Mouse (Mus musculus): ENCODE measurements at regions not wholly inside any gene's neighbourhood (a gene's known extent, or its start where the extent isn't known, plus 50 kb on each side); places are given as distances from the start of the nearest gene placed in this dataset.
"Not testable (repeated sequence)": the region's sequence is repeated elsewhere in the genome, so short reads cannot be mapped to it uniquely, and the experiment has no call there.

DNA sequence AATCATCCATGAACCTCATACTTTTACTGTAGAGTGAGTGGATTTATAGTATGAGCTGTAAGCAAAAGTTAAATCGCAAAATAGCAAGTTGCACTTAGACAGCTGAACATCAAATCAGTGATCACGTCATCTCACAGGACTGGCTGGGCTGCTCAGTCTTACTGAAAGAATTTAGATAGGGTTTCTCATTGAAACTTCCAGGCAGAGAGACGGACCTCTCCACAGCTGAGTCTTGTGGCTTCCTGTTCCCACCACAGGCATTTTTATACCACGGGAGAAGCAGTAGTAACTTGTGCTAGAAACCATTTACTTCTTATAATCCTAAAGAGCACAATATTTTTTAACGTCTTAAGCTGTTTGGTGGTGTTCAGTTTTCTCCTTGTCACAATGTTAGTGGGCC, 369.5 kb downstream of the Tlr4 start:
- Histone ChIP-seq H3K27ac (ENCODE audit: insufficient read depth, low read length) (no peak overlapping the region), H3K4me1 (ENCODE audit: control insufficient read depth, insufficient read depth, insufficient read length) (no peaks in the 10 kb centered on the region), H3K4me3 (ENCODE audit: extremely low read depth, insufficient read depth, insufficient read length) (no peak overlapping the region), H3K27me3 (ENCODE audit: control insufficient read depth, insufficient read depth, low read length) (no peaks in the 10 kb centered on the region), H3K36me3 (ENCODE audit: control insufficient read depth, insufficient read depth, low read length) (no peaks in the 10 kb centered on the region)
- no peak for TF ChIP-seq CTCF (IDR thresholded peaks at IDR 0.05; ENCODE audit: extremely low read depth, insufficient read depth, insufficient read length, insufficient replicate concordance)
- no peak for TF ChIP-seq POLR2A (IDR thresholded peaks at IDR 0.05; ENCODE audit: low read depth, low read length)
- WGBS: 15% methylated on average over 5 of the region's 5 CpGs
- no peak for DNase-seq (ENCODE audit: low read depth in 1 of 2, low spot score in 2 of 2)

GRCm38 (mm10) chr4:67208406-67208805, 381.0 kb downstream of the Tlr4 start:
- H3K36me3 ChIP-seq (ENCODE audit: control insufficient read depth, insufficient read depth, low read length): not testable (repeated sequence)

GRCm38 (mm10) chr4:67213363-67213762, 386.0 kb downstream of the Tlr4 start:
- 63% methylated on average over 1 of the region's 1 CpGs for WGBS
- H3K27me3 ChIP-seq (ENCODE audit: control insufficient read depth, insufficient read depth, low read length): no peaks in the 10 kb centered on the region
- H3K27ac ChIP-seq (ENCODE audit: insufficient read depth, low read length): no peak overlapping the region
- H3K4me3 ChIP-seq (ENCODE audit: extremely low read depth, insufficient read depth, insufficient read length): no peak overlapping the region
- TF ChIP-seq CTCF (IDR thresholded peaks at IDR 0.05; ENCODE audit: extremely low read depth, insufficient read depth, insufficient read length, insufficient replicate concordance): no peak
- TF ChIP-seq POLR2A (IDR thresholded peaks at IDR 0.05; ENCODE audit: low read depth, low read length): no peak
- DNase-seq (ENCODE audit: low read depth in 1 of 2, low spot score in 2 of 2): no peak
- no peaks in the 10 kb centered on the region for H3K4me1 ChIP-seq (ENCODE audit: control insufficient read depth, insufficient read depth, insufficient read length)
- H3K36me3 ChIP-seq (ENCODE audit: control insufficient read depth, insufficient read depth, low read length): no peaks in the 10 kb centered on the region

More at GRCm38 (mm10) chr4:67208406-67208805, 381.0 kb downstream of the Tlr4 start:
- H3K27ac ChIP-seq (ENCODE audit: insufficient read depth, low read length); H3K4me1 ChIP-seq (ENCODE audit: control insufficient read depth, insufficient read depth, insufficient read length); H3K27me3 ChIP-seq (ENCODE audit: control insufficient read depth, insufficient read depth, low read length); H3K4me3 ChIP-seq (ENCODE audit: extremely low read depth, insufficient read depth, insufficient read length): not testable (repeated sequence)
- DNase-seq (ENCODE audit: low read depth in 1 of 2, low spot score in 2 of 2): peak in 1 of 2 experiments; percentile 64

- Histone ChIP-seq H3K36me3 (ENCODE audit: control insufficient read depth, insufficient read depth, low read length) (no peaks in the 10 kb centered on the region), H3K27me3 (ENCODE audit: control insufficient read depth, insufficient read depth, low read length) (no peaks in the 10 kb centered on the region), H3K4me3 (ENCODE audit: extremely low read depth, insufficient read depth, insufficient read length) (no peak overlapping the region), H3K27ac (ENCODE audit: insufficient read depth, low read length) (no peak overlapping the region), H3K4me1 (ENCODE audit: control insufficient read depth, insufficient read depth, insufficient read length) (no peaks in the 10 kb centered on the region)
- no peak for DNase-seq (ENCODE audit: low read depth in 1 of 2, low spot score in 2 of 2)
- TF ChIP-seq POLR2A (IDR thresholded peaks at IDR 0.05; ENCODE audit: low read depth, low read length) (no peak), CTCF (IDR thresholded peaks at IDR 0.05; ENCODE audit: extremely low read depth, insufficient read depth, insufficient read length, insufficient replicate concordance) (no peak)
Measured at GRCm38 (mm10) chr4:67224533-67224932, 397.1 kb downstream of the Tlr4 start.

- Histone ChIP-seq H3K36me3 (ENCODE audit: control insufficient read depth, insufficient read depth, low read length) (no peaks in the 10 kb centered on the region), H3K4me1 (ENCODE audit: control insufficient read depth, insufficient read depth, insufficient read length) (no peaks in the 10 kb centered on the region), H3K4me3 (ENCODE audit: extremely low read depth, insufficient read depth, insufficient read length) (no peak overlapping the region), H3K27ac (ENCODE audit: insufficient read depth, low read length) (no peak overlapping the region), H3K27me3 (ENCODE audit: control insufficient read depth, insufficient read depth, low read length) (no peaks in the 10 kb centered on the region)
- no peak for TF ChIP-seq CTCF (IDR thresholded peaks at IDR 0.05; ENCODE audit: extremely low read depth, insufficient read depth, insufficient read length, insufficient replicate concordance)
- TF ChIP-seq POLR2A (IDR thresholded peaks at IDR 0.05; ENCODE audit: low read depth, low read length): no peak
- no peak for DNase-seq (ENCODE audit: low read depth in 1 of 2, low spot score in 2 of 2)
- 87% methylated on average over 3 of the region's 3 CpGs for WGBS
Measured at GRCm38 (mm10) chr4:67229214-67229613, 401.8 kb downstream of the Tlr4 start.

DNA sequence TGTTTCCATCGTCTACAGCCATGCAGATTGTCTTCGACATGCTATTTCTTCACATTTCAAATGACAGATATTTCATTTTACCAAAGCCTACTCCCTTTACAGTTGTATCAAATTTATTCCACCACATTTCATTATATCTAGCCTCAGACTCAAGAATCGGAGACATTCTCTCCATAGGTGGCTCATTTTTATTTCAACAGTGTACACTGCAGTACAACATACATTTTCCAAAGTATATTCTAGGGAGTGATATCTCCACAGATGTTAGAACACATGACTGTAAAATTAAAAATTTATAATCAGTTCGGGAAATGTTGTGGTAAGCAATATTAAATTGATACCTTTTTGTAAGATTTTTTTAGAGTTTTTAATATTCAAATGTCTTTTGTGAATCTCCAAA, 446.2 kb downstream of the Tlr4 start:
- TF ChIP-seq POLR2A (IDR thresholded peaks at IDR 0.05; ENCODE audit: low read depth, low read length): no peak
- TF ChIP-seq CTCF (IDR thresholded peaks at IDR 0.05; ENCODE audit: extremely low read depth, insufficient read depth, insufficient read length, insufficient replicate concordance): no peak
- no peaks in the 10 kb centered on the region for H3K27me3 ChIP-seq (ENCODE audit: control insufficient read depth, insufficient read depth, low read length)
- whole genome bisulfite sequencing: 88% methylated on average over 4 of the region's 4 CpGs
- no peak for DNase-seq (ENCODE audit: low read depth in 1 of 2, low spot score in 2 of 2)
- H3K4me3 ChIP-seq (ENCODE audit: extremely low read depth, insufficient read depth, insufficient read length): no peak overlapping the region
- H3K36me3 ChIP-seq (ENCODE audit: control insufficient read depth, insufficient read depth, low read length): no peaks in the 10 kb centered on the region
- no peaks in the 10 kb centered on the region for H3K4me1 ChIP-seq (ENCODE audit: control insufficient read depth, insufficient read depth, insufficient read length)
- H3K27ac ChIP-seq (ENCODE audit: insufficient read depth, low read length): no peak overlapping the region

- DNase-seq (ENCODE audit: low read depth in 1 of 2, low spot score in 2 of 2): no peak
- Histone ChIP-seq H3K27ac (ENCODE audit: insufficient read depth, low read length) (no peak overlapping the region), H3K36me3 (ENCODE audit: control insufficient read depth, insufficient read depth, low read length) (no peaks in the 10 kb centered on the region), H3K4me1 (ENCODE audit: control insufficient read depth, insufficient read depth, insufficient read length) (no peaks in the 10 kb centered on the region), H3K27me3 (ENCODE audit: control insufficient read depth, insufficient read depth, low read length) (no peaks in the 10 kb centered on the region), H3K4me3 (ENCODE audit: extremely low read depth, insufficient read depth, insufficient read length) (no peak overlapping the region)
- no peak for TF ChIP-seq POLR2A (IDR thresholded peaks at IDR 0.05; ENCODE audit: low read depth, low read length)
- no peak for TF ChIP-seq CTCF (IDR thresholded peaks at IDR 0.05; ENCODE audit: extremely low read depth, insufficient read depth, insufficient read length, insufficient replicate concordance)
- 90% methylated on average over 6 of the region's 6 CpGs for WGBS
Measured at GRCm38 (mm10) chr4:67301020-67301419, 473.6 kb downstream of the Tlr4 start.

Measured in spleen, adult 2 months (tissue).